Mouse (Mus musculus): ENCODE data around the gene Macf1. TPM values are rescaled to one million over a fixed set of nuclear protein-coding genes. Genes with fewer than 3 reads are reported as not detected.

The Macf1 gene
- polyA plus RNA-seq, 1 experiment from 2014 or later = 71.0 TPM

GRCm38 (mm10) chr4:123592046-123592445 is 92.1 kb downstream of the Macf1 start:
- no peak for ATAC-seq (ENCODE audit: insufficient number of reproducible peaks, low FRiP score, low TSS enrichment, low read depth)
- WGBS = 76% methylated on average over 5 of the region's 5 CpGs

DNA sequence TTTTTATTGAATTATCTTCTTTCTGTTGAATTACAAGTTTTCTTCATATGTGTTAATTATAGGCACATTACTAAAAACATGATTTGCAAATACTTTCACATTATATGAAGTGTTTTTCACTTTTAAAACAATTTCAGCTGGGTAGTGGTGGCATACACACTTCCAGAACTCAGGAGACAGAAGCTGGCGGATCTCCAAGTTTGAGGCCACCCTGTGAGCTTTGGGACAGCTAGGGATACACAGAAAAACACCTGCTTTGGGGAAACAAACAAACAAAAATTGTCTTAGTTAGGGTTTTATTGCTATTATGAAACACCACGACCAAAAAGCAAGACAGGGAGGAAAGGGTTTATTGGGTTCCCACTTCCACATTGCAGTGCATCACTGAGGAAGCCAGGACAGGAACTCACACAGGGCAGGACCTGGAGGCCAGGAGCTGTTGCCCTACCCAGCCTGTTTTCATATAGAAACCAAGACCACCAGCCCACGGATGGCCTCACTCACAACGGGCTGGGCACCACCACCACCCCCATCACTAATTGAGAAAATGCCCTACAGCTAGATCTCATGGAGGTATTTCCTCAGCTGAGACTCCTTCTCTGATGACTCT is 93.0 kb downstream of the Macf1 start:
- Histone ChIP-seq H3K27me3 (ENCODE audit: control insufficient read depth, insufficient read depth, low read length) (no peaks in the 10 kb centered on the region), H3K4me1 (ENCODE audit: control insufficient read depth, insufficient read depth, low read length) (peaks cover 21% of the 10 kb centered on the region), H3K27ac (replicated peaks; ENCODE audit: low read depth, low read length) (no peak overlapping the region), H3K9ac (ENCODE audit: low read length) (no peak overlapping the region), H3K4me2 (ENCODE audit: low read depth, severe bottlenecking) (no peak overlapping the region), H3K9me3 (ENCODE audit: control insufficient read depth, low read length) (no peaks in the 10 kb centered on the region), H3K36me3 (ENCODE audit: control insufficient read depth, insufficient read depth, low read length) (no peaks in the 10 kb centered on the region), H3K4me3 (ENCODE audit: low read depth, low read length) (no peak overlapping the region)
- 63% methylated on average over 4 of the region's 4 CpGs for WGBS
- DNase-seq (ENCODE audit: low spot score) (no peak), ATAC-seq (ENCODE audit: insufficient number of reproducible peaks, low FRiP score, low TSS enrichment, low read depth) (no peak)

More at GRCm38 (mm10) chr4:123592046-123592445, 92.1 kb downstream of the Macf1 start:
- Histone ChIP-seq H3K4me2 (ENCODE audit: low read depth, severe bottlenecking) (no peak overlapping the region), H3K9ac (ENCODE audit: low read length) (no peak overlapping the region), H3K36me3 (ENCODE audit: control insufficient read depth, insufficient read depth, low read length) (no peaks in the 10 kb centered on the region), H3K9me3 (ENCODE audit: control insufficient read depth, low read length) (no peaks in the 10 kb centered on the region), H3K27ac (replicated peaks; ENCODE audit: low read depth, low read length) (no peak overlapping the region), H3K27me3 (ENCODE audit: control insufficient read depth, insufficient read depth, low read length) (no peaks in the 10 kb centered on the region), H3K4me3 (ENCODE audit: low read depth, low read length) (no peak overlapping the region), H3K4me1 (ENCODE audit: control insufficient read depth, insufficient read depth, low read length) (peaks cover 21% of the 10 kb centered on the region)
- no peak for DNase-seq (ENCODE audit: low spot score)

- H3K4me2 ChIP-seq (ENCODE audit: low read depth, severe bottlenecking) = no peak overlapping the region
- no peaks in the 10 kb centered on the region for H3K9me3 ChIP-seq (ENCODE audit: control insufficient read depth, low read length)
- no peak overlapping the region for H3K4me3 ChIP-seq (ENCODE audit: low read depth, low read length)
- H3K4me1 ChIP-seq (ENCODE audit: control insufficient read depth, insufficient read depth, low read length) = peaks cover 14% of the 10 kb centered on the region
- ATAC-seq (ENCODE audit: insufficient number of reproducible peaks, low FRiP score, low TSS enrichment, low read depth) = no peak
- no peak overlapping the region for H3K9ac ChIP-seq (ENCODE audit: low read length)
- no peaks in the 10 kb centered on the region for H3K36me3 ChIP-seq (ENCODE audit: control insufficient read depth, insufficient read depth, low read length)
- WGBS = 77% methylated on average over 3 of the region's 3 CpGs
- DNase-seq (ENCODE audit: low spot score) = no peak
- no peaks in the 10 kb centered on the region for H3K27me3 ChIP-seq (ENCODE audit: control insufficient read depth, insufficient read depth, low read length)
- H3K27ac ChIP-seq (replicated peaks; ENCODE audit: low read depth, low read length) = no peak overlapping the region
Measured at GRCm38 (mm10) chr4:123589496-123589895, 94.7 kb downstream of the Macf1 start.

- peaks cover 9% of the 10 kb centered on the region for H3K4me1 ChIP-seq (ENCODE audit: control insufficient read depth, insufficient read depth, low read length)
- H3K9ac ChIP-seq (ENCODE audit: low read length) = no peak overlapping the region
- ATAC-seq (ENCODE audit: insufficient number of reproducible peaks, low FRiP score, low TSS enrichment, low read depth) (no peak), DNase-seq (ENCODE audit: low spot score) (no peak)
- WGBS = 26% methylated on average over 7 of the region's 7 CpGs
- H3K27ac ChIP-seq (replicated peaks; ENCODE audit: low read depth, low read length) = no peak overlapping the region
- H3K4me3 ChIP-seq (ENCODE audit: low read depth, low read length) = no peak overlapping the region
- H3K36me3 ChIP-seq (ENCODE audit: control insufficient read depth, insufficient read depth, low read length) = no peaks in the 10 kb centered on the region
- no peaks in the 10 kb centered on the region for H3K27me3 ChIP-seq (ENCODE audit: control insufficient read depth, insufficient read depth, low read length)
- no peak overlapping the region for H3K4me2 ChIP-seq (ENCODE audit: low read depth, severe bottlenecking)
- no peaks in the 10 kb centered on the region for H3K9me3 ChIP-seq (ENCODE audit: control insufficient read depth, low read length)
Measured at GRCm38 (mm10) chr4:123588353-123589301, 95.5 kb downstream of the Macf1 start.

DNA sequence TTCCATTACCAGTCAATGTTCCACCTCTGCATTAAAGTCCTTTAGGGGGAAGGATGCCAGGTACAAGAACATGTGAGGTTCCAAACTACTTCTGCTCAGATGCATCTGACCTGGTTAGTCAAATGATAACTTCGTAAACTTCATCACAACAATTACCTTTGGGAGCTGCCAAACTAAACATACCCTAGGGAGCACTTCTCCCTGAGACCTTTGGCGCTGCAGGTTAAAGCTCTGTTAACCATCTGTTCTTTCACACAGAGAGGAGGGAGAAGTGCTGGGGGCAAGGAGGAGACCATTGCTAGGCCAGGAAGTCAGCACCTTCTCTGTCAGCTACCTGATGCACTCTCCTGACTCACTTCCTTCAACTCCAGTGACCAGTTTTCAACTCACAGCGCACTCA is 96.5 kb downstream of the Macf1 start:
- no peaks in the 10 kb centered on the region for H3K36me3 ChIP-seq (ENCODE audit: control insufficient read depth, insufficient read depth, low read length)
- no peak overlapping the region for H3K9ac ChIP-seq (ENCODE audit: low read length)
- H3K27ac ChIP-seq (replicated peaks; ENCODE audit: low read depth, low read length) = no peak overlapping the region
- H3K4me2 ChIP-seq (ENCODE audit: low read depth, severe bottlenecking) = no peak overlapping the region
- no peaks in the 10 kb centered on the region for H3K27me3 ChIP-seq (ENCODE audit: control insufficient read depth, insufficient read depth, low read length)
- DNase-seq (ENCODE audit: low spot score) = no peak
- WGBS = 84% methylated on average over 3 of the region's 3 CpGs
- H3K4me1 ChIP-seq (ENCODE audit: control insufficient read depth, insufficient read depth, low read length) = no peaks in the 10 kb centered on the region
- no peak overlapping the region for H3K4me3 ChIP-seq (ENCODE audit: low read depth, low read length)
- no peaks in the 10 kb centered on the region for H3K9me3 ChIP-seq (ENCODE audit: control insufficient read depth, low read length)
- no peak for ATAC-seq (ENCODE audit: insufficient number of reproducible peaks, low FRiP score, low TSS enrichment, low read depth)

DNA sequence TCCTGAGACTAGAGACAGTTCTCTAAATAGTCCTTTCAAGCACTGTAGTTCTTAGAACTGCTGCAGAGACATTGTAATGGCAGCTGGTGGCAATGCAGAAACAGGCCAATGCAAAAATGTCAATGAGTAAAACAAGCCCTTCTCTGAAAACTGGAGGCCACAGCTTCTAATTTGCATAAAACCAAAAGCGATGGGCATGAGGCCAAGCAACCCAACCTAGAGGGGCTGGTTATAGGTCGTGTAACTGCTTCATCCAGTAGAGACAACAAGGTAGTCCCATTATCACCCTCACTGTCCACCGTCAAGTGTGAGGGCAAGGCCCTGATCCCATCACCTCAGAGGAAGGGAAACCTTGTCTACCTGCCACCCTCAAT is 99.5 kb downstream of the Macf1 start:
- no peak overlapping the region for H3K9ac ChIP-seq (ENCODE audit: low read length)
- 76% methylated on average over 3 of the region's 3 CpGs for whole genome bisulfite sequencing
- H3K4me3 ChIP-seq (ENCODE audit: low read depth, low read length) = no peak overlapping the region
- H3K27ac ChIP-seq (replicated peaks; ENCODE audit: low read depth, low read length) = no peak overlapping the region
- H3K36me3 ChIP-seq (ENCODE audit: control insufficient read depth, insufficient read depth, low read length) = no peaks in the 10 kb centered on the region
- no peak overlapping the region for H3K4me2 ChIP-seq (ENCODE audit: low read depth, severe bottlenecking)
- H3K4me1 ChIP-seq (ENCODE audit: control insufficient read depth, insufficient read depth, low read length) = no peaks in the 10 kb centered on the region
- ATAC-seq (ENCODE audit: insufficient number of reproducible peaks, low FRiP score, low TSS enrichment, low read depth) (no peak), DNase-seq (ENCODE audit: low spot score) (no peak)
- H3K27me3 ChIP-seq (ENCODE audit: control insufficient read depth, insufficient read depth, low read length) = no peaks in the 10 kb centered on the region
- H3K9me3 ChIP-seq (ENCODE audit: control insufficient read depth, low read length) = no peaks in the 10 kb centered on the region

DNA sequence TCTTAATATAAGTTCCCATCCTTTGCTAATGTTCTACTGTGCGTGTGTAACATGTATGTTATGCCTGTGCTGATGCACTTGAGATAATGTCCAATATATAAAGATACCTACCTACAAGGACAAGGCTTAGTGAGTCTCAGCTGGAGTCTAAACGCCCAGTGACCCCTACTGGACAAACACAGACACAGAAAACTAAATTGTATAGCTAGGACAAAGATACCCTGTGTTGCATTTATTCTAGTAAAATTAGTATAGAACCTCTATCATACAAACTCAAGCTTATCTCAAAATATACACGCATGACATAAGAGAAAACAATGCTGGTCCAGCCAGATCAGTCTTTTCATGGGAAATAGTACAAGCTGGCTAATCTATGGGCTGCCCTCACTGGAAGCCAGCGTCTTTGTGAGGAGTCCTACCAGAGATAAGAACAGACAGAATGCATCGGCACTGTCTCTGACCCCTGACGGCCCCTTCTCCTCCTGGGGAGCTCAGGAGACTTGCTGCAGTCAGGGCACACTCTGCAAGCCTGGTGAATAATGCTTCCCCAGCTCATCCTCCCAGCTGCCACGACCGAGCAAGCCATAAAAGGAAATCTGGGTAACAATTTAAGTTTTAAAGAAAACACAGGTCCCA is 100.0 kb downstream of the Macf1 start:
- Histone ChIP-seq H3K27ac (replicated peaks; ENCODE audit: low read depth, low read length) (no peak overlapping the region), H3K4me3 (ENCODE audit: low read depth, low read length) (no peak overlapping the region), H3K36me3 (ENCODE audit: control insufficient read depth, insufficient read depth, low read length) (no peaks in the 10 kb centered on the region), H3K27me3 (ENCODE audit: control insufficient read depth, insufficient read depth, low read length) (no peaks in the 10 kb centered on the region), H3K9ac (ENCODE audit: low read length) (no peak overlapping the region), H3K4me1 (ENCODE audit: control insufficient read depth, insufficient read depth, low read length) (no peaks in the 10 kb centered on the region), H3K9me3 (ENCODE audit: control insufficient read depth, low read length) (no peaks in the 10 kb centered on the region), H3K4me2 (ENCODE audit: low read depth, severe bottlenecking) (no peak overlapping the region)
- ATAC-seq (ENCODE audit: insufficient number of reproducible peaks, low FRiP score, low TSS enrichment, low read depth) = no peak
- WGBS = 49% methylated on average over 8 of the region's 8 CpGs
- DNase-seq (ENCODE audit: low spot score) = no peak

DNA sequence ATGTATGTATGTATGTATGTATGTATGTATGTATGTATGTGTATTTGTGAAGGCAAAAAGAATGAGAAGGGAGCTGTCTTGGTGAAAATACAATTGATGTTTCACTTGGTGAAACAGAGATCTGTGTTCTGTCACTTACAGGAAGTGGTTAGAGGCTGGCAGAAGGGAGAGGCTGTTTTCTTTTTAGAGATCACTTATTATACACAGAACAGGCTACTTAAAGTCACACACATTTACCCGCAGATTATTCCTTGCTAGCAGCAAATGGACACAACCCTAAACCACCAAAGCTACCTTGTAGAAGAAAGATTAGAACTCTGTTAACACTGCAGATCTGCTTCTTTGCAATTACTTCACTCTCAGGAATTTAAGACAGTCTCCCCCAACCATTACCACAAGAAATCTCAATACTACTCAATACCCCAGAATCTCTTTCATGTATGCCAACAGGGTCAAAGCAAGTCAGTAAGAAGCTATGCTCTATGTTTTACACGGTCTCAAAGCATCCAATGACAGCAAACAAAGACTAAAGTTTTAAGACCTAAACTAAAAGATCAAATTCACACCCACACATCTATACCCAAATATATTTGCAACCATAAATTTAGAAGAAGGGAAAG is 106.6 kb downstream of the Macf1 start:
- ATAC-seq (ENCODE audit: insufficient number of reproducible peaks, low FRiP score, low TSS enrichment, low read depth) (no peak), DNase-seq (ENCODE audit: low spot score) (no peak)
- Histone ChIP-seq H3K36me3 (ENCODE audit: control insufficient read depth, insufficient read depth, low read length) (no peaks in the 10 kb centered on the region), H3K9ac (ENCODE audit: low read length) (no peak overlapping the region), H3K4me3 (ENCODE audit: low read depth, low read length) (no peak overlapping the region), H3K9me3 (ENCODE audit: control insufficient read depth, low read length) (no peaks in the 10 kb centered on the region), H3K27me3 (ENCODE audit: control insufficient read depth, insufficient read depth, low read length) (no peaks in the 10 kb centered on the region), H3K27ac (replicated peaks; ENCODE audit: low read depth, low read length) (no peak overlapping the region), H3K4me2 (ENCODE audit: low read depth, severe bottlenecking) (no peak overlapping the region), H3K4me1 (ENCODE audit: control insufficient read depth, insufficient read depth, low read length) (peaks cover 8% of the 10 kb centered on the region)
- WGBS = 74% methylated on average over 2 of the region's 2 CpGs
